Mouse (Mus musculus) stomach, embryonic 16.5 days (tissue): Measurements from ENCODE around the gene Lama4. TPM values are rescaled to one million over a fixed set of nuclear protein-coding genes. Genes with fewer than 3 reads are reported as not detected.
A peak's percentile ranks its signal among the peaks of the same experiment; 100 is the strongest.

Experiments
- ATAC-seq: fragments of 200-750 bp; cut with Nextera tagmentation; 2 replicates; pipeline ENCODE4 v1.8.0; 2017; ENCODE audit warnings: moderate number of reproducible peaks, moderate TSS enrichment; ENCODE audit not compliant: insufficient read depth, low FRiP score
- H3K27ac ChIP-seq: fragments of 300-500 bp; sonication (generic); 2 replicates; pipeline ENCODE4 v1.5.1; 2014; ENCODE audit warnings: low read length
- H3K27me3 ChIP-seq: fragments of 300-500 bp; sonication (generic); 2 replicates; pipeline ENCODE4 v1.6.1; 2014; ENCODE audit warnings: low read length, control low read depth, mixed read lengths; ENCODE audit not compliant: control insufficient read depth, insufficient read depth
- H3K36me3 ChIP-seq: fragments of 300-500 bp; sonication (generic); 2 replicates; pipeline ENCODE4 v1.6.1; 2014; ENCODE audit warnings: low read length; ENCODE audit not compliant: control insufficient read depth, insufficient read depth
- H3K4me1 ChIP-seq: fragments of 300-500 bp; sonication (generic); 2 replicates; pipeline ENCODE4 v1.6.1; 2014; ENCODE audit warnings: low read length, control low read depth, mixed read lengths; ENCODE audit not compliant: control insufficient read depth, insufficient read depth
- H3K4me2 ChIP-seq: fragments of 300-500 bp; sonication (generic); 2 replicates; pipeline ENCODE4 v1.6.1; 2014; ENCODE audit warnings: low read depth, low read length, mixed read lengths
- H3K4me3 ChIP-seq: fragments of 300-500 bp; sonication (generic); replicated peaks from 2 replicates; pipeline ENCODE4 v1.5.1; 2014; ENCODE audit warnings: mild to moderate bottlenecking, low read length
- H3K9ac ChIP-seq: fragments of 300-500 bp; sonication (generic); 2 replicates; pipeline ENCODE4 v1.6.1; 2014; ENCODE audit warnings: low read length
- H3K9me3 ChIP-seq: fragments of 300-500 bp; sonication (generic); replicated peaks from 2 replicates; pipeline ENCODE4 v1.6.1; 2016; ENCODE audit warnings: low read length, control low read depth; ENCODE audit not compliant: control insufficient read depth
- WGBS: fragments of 180-500 bp; shearing (Covaris S2); extraction: QIAGEN DNeasy Blood & Tissue Kit; methylation state at CpG from one replicate; pipeline ENCODE4 v1.1.7; 2014; 5-methylcytosine and 5-hydroxymethylcytosine counted together
- polyA plus RNA-seq: library from polyadenylated mRNA; unstranded; fragments of >200 nt; fragmentation: Nextera tagmentation; extraction: Ambion mirVana; gene quantifications from 2 replicates; pipeline ENCODE4 v1.2.1, GENCODE M21; 2015

The Lama4 gene
- polyA plus RNA-seq, 1 experiment from 2014 or later: 75.1 TPM

DNA sequence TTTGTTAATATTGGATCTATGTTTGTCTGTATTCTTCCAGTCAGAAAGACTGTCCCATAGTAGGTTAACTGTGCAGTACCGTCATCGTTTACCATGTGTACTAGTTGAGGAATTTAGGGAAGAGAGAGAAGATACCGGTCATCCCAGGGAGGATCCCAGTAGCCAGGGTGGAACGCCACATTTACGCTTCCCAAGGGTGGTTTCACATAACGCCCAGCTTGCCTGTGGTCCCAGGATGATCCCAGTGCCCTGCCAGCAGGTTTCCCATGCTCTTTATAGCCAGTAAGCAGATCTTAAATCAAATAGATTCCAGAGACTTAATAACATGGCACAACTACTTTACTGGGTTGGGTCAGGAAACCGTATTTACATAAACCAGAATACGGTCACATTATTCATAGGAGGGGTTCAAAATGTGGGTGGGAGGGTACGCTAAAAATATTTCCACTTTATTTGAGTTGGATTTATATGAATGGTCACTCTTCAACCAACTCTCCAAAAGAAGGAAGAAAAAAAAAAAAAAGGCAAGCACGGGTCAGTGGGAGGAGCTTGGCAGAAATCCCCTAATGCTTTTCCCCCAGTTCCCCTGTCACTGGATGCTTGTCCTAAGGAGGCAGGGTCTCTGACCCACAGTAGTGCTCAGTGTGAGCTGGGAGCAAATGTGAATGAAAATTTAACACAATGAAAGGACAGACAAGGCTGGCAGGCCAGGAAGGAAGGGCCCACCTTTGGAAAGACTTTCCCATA, 3.2 kb downstream of the Lama4 start:
- H3K9ac ChIP-seq: 0 out of 2 replicates have a peak overlapping the region, but pooled peaks have one; percentile 19
- no peak for ATAC-seq
- H3K36me3 ChIP-seq: no peaks in the 10 kb centered on the region
- no peaks in the 10 kb centered on the region for H3K9me3 ChIP-seq
- H3K27ac ChIP-seq: peak overlapping the region; percentile 34; the same call in 1 of the 2 replicates
- peaks cover 12% of the 10 kb centered on the region for H3K4me1 ChIP-seq
- peak overlapping the region; percentile 62 for H3K4me2 ChIP-seq
- H3K4me3 ChIP-seq: peak overlapping the region; percentile 43
- no peaks in the 10 kb centered on the region for H3K27me3 ChIP-seq
- WGBS: 56% methylated on average over 10 of the region's 10 CpGs

- Histone ChIP-seq H3K4me2 (peak overlapping the region; percentile 62), H3K36me3 (no peaks in the 10 kb centered on the region), H3K27me3 (no peaks in the 10 kb centered on the region), H3K4me3 (0 out of 2 replicates have a peak overlapping the region, but pooled peaks have one; percentile 10), H3K27ac (no peak overlapping the region), H3K9ac (no peak overlapping the region), H3K9me3 (no peaks in the 10 kb centered on the region), H3K4me1 (peaks cover 12% of the 10 kb centered on the region)
- 81% methylated on average over 2 of the region's 2 CpGs for WGBS
- no peak for ATAC-seq
These were observed 4.2 kb downstream of the Lama4 start for GRCm38 (mm10) chr10:38969543-38969942.

- peaks cover 12% of the 10 kb centered on the region for H3K4me1 ChIP-seq
- ATAC-seq: no peak
- H3K4me3 ChIP-seq: 0 out of 2 replicates have a peak overlapping the region, but pooled peaks have one; percentile 1
- H3K9me3 ChIP-seq: no peaks in the 10 kb centered on the region
- H3K27ac ChIP-seq: no peak overlapping the region
- WGBS: 60% methylated on average over 6 of the region's 6 CpGs
- H3K9ac ChIP-seq: no peak overlapping the region
- peak overlapping the region; percentile 62 for H3K4me2 ChIP-seq
- H3K27me3 ChIP-seq: no peaks in the 10 kb centered on the region
- no peaks in the 10 kb centered on the region for H3K36me3 ChIP-seq
These were observed 4.7 kb downstream of the Lama4 start for GRCm38 (mm10) chr10:38969975-38970374.

DNA sequence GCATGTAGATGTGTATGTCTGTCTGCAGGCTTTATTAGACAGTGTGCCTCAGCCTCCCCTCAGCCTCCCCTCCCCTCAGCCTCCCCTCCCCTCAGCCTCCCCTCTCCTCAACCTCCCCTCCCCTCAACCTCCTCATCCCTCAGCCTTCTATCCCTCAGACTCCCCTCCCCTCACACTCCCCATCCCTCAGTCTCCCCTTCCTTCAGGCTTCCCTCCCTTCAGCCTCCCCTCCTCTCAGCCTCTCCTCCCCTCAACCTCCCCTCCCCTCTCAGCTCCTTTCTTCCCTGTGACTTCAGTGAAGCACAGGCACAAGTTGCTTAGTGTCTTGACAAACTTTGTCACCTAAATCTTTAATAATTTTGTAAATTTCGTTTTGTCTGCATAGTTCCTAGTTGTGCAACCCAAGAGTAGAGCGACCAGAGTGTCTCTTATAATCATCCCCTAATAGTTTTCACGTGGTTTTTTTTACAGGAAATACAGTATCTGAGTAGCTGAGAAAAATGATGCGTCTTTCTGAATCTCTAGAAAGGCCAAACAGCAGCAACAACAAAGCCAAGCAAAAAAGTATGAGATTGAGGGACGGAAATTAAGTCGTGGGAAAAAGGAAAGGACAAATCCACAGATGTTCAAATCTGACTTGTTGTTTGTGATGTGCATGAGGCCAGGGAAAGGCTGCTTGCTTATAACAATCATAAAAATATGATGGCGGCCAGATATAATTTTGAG, 7.1 kb downstream of the Lama4 start:
- H3K9me3 ChIP-seq: no peaks in the 10 kb centered on the region

DNA sequence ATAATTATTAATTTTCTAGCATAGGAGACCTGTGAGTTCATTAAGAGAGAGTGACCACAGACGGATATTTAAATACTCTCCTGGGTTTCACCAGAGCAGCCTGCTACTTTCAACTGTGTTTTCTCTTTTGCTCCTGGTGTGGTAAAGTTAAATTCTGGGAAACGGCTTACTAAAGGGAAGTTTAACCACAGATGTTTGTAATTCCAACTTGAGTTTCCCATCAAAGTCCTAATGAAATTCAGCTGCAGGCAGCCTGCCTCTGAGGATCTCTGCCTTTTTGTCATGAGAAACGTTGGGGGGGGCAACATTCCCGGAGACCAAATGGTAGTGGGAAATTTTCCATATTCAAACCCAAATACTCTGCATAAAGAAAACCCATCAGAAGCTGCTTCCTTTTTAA, 7.7 kb downstream of the Lama4 start:
- no peaks in the 10 kb centered on the region for H3K27me3 ChIP-seq
- no peak overlapping the region for H3K4me2 ChIP-seq
- H3K4me1 ChIP-seq: peaks cover 14% of the 10 kb centered on the region
- H3K9ac ChIP-seq: no peak overlapping the region
- H3K27ac ChIP-seq: peak overlapping the region; percentile 62
- no peak for ATAC-seq
- no peaks in the 10 kb centered on the region for H3K9me3 ChIP-seq
- whole genome bisulfite sequencing: 37% methylated on average over 4 of the region's 4 CpGs
- H3K36me3 ChIP-seq: no peaks in the 10 kb centered on the region
- H3K4me3 ChIP-seq: no peak overlapping the region

More for the DNA sequence above, 7.1 kb downstream of the Lama4 start:
- no peak for ATAC-seq
- no peak overlapping the region for H3K4me3 ChIP-seq
- no peaks in the 10 kb centered on the region for H3K27me3 ChIP-seq
- no peak overlapping the region for H3K9ac ChIP-seq
- H3K27ac ChIP-seq: peak overlapping the region; percentile 62
- WGBS: 49% methylated on average over 7 of the region's 7 CpGs
- H3K4me1 ChIP-seq: peaks cover 12% of the 10 kb centered on the region
- H3K4me2 ChIP-seq: no peak overlapping the region
- H3K36me3 ChIP-seq: no peaks in the 10 kb centered on the region

DNA sequence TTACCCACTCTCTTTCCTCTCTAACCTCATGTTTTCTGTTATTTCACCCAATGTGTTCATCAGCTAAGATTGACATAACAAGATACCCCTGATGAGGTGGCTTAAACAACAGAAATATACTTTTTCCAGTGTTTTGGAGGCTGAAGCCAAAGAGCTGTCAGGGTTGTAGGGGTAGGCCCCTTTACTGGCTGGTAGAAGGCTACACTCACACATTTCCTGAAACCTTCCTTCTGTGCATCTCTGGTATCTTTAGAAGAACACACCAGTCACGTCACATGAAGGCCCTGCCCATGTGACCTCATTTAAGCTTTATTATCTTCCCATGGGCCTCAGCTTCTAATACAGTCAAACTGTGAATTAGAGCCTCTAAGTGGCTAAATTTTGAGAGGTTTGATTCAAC, 12.9 kb downstream of the Lama4 start:
- Histone ChIP-seq H3K27me3 (no peaks in the 10 kb centered on the region), H3K4me3 (no peak overlapping the region), H3K4me1 (peaks cover 11% of the 10 kb centered on the region; the same call in 1 of the 2 replicates), H3K9ac (no peak overlapping the region), H3K36me3 (no peaks in the 10 kb centered on the region), H3K27ac (peak overlapping the region; percentile 4; the same call in 1 of the 2 replicates), H3K9me3 (no peaks in the 10 kb centered on the region), H3K4me2 (no peak overlapping the region)
- WGBS: 49% methylated on average over 1 of the region's 1 CpGs
- ATAC-seq: no peak

GRCm38 (mm10) chr10:38979699-38980098, 14.4 kb downstream of the Lama4 start:
- H3K27me3 ChIP-seq: no peaks in the 10 kb centered on the region
- 54% methylated on average over 5 of the region's 5 CpGs for WGBS
- no peaks in the 10 kb centered on the region for H3K9me3 ChIP-seq
- H3K9ac ChIP-seq: no peak overlapping the region
- H3K36me3 ChIP-seq: no peaks in the 10 kb centered on the region
- H3K4me2 ChIP-seq: no peak overlapping the region
- no peak overlapping the region for H3K4me3 ChIP-seq
- peaks cover 15% of the 10 kb centered on the region; the same call in 1 of the 2 replicates for H3K4me1 ChIP-seq
- no peak for ATAC-seq
- H3K27ac ChIP-seq: peak overlapping the region; percentile 5; the same call in 1 of the 2 replicates

- Histone ChIP-seq H3K9ac (no peak overlapping the region), H3K4me2 (no peak overlapping the region), H3K36me3 (no peaks in the 10 kb centered on the region), H3K27ac (no peak overlapping the region), H3K4me1 (peaks cover 18% of the 10 kb centered on the region; the same call in 1 of the 2 replicates), H3K4me3 (no peak overlapping the region), H3K9me3 (no peaks in the 10 kb centered on the region), H3K27me3 (no peaks in the 10 kb centered on the region)
- 55% methylated on average over 3 of the region's 3 CpGs for WGBS
- ATAC-seq: no peak
These were observed 15.7 kb downstream of the Lama4 start for GRCm38 (mm10) chr10:38980980-38981379.
